Mouse (Mus musculus): Measurements from ENCODE around the gene Susd6. TPM values are rescaled to one million over a fixed set of nuclear protein-coding genes. Genes with fewer than 3 reads are reported as not detected.

Gene Susd6
- total RNA-seq (2021), result 10 to 100 TPM; 32.4 to 32.5 TPM
- long read RNA-seq, experiment 1, full-length matches to known transcripts, result 19 of 35 reads
- long read RNA-seq, experiment 1, partial matches to known transcripts, result 3 of 35 reads
- long read RNA-seq, experiment 1, other reads (novel, unspliced or antisense), result 13 of 35 reads
- long read RNA-seq, experiment 2, full-length matches to known transcripts, result 28 of 37 reads
- long read RNA-seq, experiment 2, partial matches to known transcripts, result 4 of 37 reads
- long read RNA-seq, experiment 2, other reads (novel, unspliced or antisense), result 5 of 37 reads

DNA sequence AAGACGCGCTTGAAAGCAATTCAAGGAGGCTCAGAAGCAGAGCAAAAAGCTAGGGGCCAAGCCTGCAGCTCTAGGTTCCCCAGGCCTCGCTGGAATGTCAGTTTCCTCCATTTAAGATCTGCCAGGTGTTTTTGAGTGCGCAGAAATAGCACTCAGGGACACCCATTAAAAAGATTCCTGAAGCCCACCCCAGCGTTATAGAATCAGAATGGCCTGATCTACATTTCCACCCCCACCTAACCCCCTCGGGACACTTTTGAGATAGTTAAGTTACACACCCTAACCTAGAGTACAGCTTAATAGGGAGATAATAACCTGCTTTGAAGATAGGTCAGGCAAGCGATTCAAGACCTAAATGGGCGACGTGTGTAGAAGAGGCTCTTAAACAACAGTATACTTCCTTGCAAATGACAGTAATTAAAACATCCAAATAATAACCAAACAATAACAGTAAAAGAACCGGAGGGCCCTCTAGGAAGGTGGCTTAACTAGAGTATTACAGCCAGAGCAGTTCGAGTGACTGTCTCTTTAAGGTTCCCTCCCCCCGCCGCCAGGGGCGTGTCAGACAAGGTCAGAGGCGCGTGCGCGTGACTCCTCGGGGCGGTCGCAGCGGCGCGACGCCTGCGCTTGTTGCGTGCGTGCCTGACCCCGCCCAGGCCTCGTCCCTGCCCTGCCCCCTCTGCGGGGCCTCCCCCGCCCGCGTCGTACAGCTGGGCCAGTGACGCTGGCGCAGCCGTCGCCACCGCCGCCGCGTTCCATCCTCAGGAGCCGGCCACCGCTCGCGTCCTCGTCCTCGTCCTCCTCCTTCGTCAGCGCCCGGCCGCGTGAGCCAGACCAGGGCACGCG, at the start of gene Susd6:
Susd6 (plus strand) TSS at position 662 of the 846 bp plus-strand sequence.
- peak; percentile 99 for DNase-seq (ENCODE audit: low spot score in 2 of 2)

GRCm38 (mm10) chr12:80744614-80745013, 45.7 kb upstream of the Susd6 start:
- no peak for DNase-seq (ENCODE audit: low spot score in 2 of 2)

DNA sequence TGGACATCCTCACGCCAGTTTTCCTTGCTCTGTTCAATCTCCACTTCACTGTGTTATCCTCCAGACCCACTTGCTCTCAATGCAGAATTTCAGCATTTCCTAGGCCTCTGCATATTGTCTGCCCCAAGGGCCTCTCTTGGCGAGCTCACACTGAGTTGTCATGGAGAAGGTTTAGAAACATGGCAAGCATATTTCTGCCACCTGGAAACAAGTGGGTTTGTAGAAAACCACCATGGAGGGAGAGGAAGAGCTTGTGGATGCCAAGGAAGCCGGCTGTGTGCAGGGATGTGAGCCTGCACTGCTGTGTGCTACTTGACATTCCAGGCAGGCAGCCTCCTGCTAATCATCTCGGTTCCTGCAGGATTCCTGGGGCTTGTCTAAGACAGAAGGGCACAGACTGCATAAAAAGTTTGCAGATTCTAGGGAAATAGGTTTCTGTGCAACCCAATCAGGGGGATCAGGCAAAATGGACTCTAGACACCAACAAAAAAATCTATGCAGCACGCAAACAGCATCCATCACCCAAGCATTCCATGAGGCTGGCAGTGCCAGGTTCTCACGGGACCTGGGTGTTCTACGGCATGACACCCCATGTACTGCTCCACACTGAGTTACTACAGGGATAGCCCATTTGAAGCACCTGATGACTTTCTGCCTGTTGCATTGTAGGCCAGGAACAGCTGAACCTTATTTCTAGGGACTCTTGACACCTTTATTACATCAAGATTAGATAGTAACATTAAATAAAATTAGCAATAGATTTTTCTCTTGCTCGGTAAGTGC, 44.1 kb upstream of the Susd6 start:
- DNase-seq (ENCODE audit: low spot score in 2 of 2), result no peak

GRCm38 (mm10) chr12:80751556-80751955, 38.8 kb upstream of the Susd6 start:
- DNase-seq (ENCODE audit: low spot score in 2 of 2), result no peak

- DNase-seq (ENCODE audit: low spot score in 2 of 2), result peak; percentile 57 to 79
Observed at GRCm38 (mm10) chr12:80757751-80758558, 32.4 kb upstream of the Susd6 start.

GRCm38 (mm10) chr12:80758559-80759386, 31.5 kb upstream of the Susd6 start:
- peak in 1 of 2 experiments; percentile 39 for DNase-seq (ENCODE audit: low spot score in 2 of 2)

- DNase-seq (ENCODE audit: low spot score in 2 of 2), result peak in 1 of 2 experiments; percentile 24
Observed at GRCm38 (mm10) chr12:80759387-80759712, 31.0 kb upstream of the Susd6 start.

- DNase-seq (ENCODE audit: low spot score in 2 of 2), result peak in 1 of 2 experiments; percentile 13
Observed at GRCm38 (mm10) chr12:80759713-80760395, 30.5 kb upstream of the Susd6 start.

DNA sequence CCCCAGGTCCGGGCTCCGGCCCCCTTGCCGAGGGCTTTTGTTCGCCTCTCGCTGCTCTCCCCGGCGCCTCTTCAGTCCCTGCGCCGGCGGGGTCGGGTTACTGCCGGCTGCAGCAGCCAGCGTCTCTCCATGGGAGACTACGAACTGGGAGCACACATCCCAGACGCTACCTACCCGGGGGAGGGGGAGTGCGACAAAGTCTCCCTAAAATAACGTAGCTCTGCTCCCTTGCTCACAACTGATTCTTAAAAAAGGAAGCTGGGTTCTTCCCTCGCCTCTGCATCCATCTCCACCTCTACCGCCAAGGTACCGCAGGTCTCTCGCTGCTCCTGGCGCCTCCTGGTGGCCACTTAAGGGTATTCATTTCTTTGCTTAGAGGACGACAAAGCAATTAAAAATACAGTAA, 29.9 kb upstream of the Susd6 start, which contains the start of gene Ccdc177:
Ccdc177 (minus strand) TSS at position 292 of the 406 bp plus-strand sequence.
- DNase-seq (ENCODE audit: low spot score in 2 of 2), result peak; percentile 48 to 78

- DNase-seq (ENCODE audit: low spot score in 2 of 2), result no peak
Observed at GRCm38 (mm10) chr12:80762982-80763381, 27.3 kb upstream of the Susd6 start.

DNA sequence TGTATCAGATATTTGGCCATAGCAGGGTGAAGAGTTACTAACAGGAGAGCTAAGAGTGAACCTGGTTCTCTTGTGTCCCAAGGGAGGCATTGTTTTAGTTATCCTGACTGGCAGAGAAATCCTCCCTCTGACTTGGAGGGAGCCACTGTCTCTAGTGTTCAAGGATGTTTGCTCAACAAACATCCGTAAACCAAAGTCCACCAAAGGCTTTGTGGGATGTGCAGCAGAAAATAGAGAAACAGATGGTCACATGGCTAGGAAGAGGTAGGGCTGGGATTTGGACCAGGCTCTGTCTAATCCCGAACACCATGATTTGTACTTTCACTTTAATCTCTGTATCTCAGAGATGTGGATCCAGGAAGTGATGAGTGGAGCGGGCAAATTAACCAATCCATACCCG, 26.2 kb upstream of the Susd6 start:
- DNase-seq (ENCODE audit: low spot score in 2 of 2), result no peak

GRCm38 (mm10) chr12:80769697-80770096, 20.6 kb upstream of the Susd6 start:
- peak; percentile 62 to 74 for DNase-seq (ENCODE audit: low spot score in 2 of 2)

DNA sequence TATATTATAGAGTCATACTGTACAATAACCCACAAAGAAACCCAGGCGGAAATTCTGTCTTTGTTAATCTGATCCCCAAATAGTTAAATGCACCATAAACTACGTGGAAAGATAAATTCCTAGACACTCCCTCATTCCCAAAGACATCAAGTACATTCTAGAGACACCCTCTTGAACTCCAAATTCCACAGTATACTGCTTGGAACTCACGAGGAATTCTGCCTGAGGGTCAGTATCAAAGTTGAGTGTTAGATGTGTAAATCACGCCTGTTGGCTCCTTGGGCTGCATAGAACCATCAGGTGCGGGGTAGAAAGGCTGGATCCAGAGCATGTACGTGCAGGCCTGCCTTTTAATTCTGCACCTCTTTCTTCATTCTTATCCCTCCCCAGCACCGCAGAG, 15.5 kb upstream of the Susd6 start:
- DNase-seq (ENCODE audit: low spot score in 2 of 2), result no peak

DNA sequence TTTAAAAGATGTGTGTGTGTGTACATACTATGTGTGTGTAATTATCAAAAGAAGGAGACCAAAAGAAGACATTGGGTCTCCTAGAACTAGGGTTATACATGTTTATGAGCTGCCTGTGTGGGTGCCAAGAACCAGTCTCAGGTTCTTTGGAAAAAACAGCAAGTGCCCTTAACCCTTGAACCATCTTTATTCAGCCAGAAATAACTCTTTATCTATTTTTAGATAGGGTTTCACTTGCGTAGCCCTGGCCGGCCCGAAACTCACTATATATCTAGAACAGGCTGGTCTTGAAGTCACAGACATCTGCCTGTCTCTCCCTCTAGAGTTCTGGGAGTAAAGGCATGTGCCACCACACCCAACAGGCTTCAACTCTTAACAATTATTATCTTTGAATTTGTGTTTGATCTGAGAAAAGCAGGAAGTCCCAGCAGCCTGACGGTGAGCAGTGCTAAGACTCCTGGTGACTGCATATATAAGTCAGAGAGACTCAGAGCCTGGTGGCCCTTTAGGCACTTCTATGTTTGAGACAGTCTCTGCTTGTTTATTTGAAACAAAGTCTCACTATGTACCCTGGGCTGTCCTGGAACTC, 14.2 kb upstream of the Susd6 start:
- no peak for DNase-seq (ENCODE audit: low spot score in 2 of 2)

DNA sequence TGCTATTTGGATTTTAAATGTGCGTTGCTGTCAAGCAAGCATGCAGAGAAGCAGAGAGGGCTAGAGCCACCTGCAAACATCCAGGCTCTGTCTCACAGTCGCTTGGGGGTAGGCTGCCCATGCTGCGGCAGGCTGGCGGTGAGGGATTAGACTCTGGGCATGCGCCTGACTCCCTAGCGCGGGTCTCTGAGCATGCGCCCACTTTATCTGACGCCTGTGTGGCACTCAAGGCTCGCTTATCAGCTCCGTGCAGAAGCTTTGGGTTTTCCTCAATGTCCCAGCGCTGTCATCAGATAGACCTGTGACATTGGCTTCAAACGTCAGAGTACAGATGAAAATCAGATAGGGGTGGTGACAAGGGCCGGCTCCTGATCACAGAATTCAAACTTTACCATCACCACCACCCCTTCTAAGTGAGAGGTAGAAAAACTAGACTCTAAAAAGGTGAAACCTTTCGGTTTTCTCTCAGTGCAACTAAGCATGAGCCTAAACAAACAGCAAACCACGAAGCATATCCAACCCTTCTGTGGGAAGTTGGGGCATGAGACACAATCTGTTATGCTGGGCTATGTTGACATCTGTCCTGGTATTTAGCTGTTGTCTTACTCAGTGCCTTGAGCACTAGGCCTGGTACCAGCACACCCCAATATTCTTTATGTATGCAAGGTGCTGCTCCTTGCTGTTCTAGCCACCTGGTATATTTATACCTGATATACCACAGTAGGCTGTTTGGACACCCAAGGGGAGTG, 11.9 kb upstream of the Susd6 start:
- DNase-seq (ENCODE audit: low spot score in 2 of 2), result no peak

DNA sequence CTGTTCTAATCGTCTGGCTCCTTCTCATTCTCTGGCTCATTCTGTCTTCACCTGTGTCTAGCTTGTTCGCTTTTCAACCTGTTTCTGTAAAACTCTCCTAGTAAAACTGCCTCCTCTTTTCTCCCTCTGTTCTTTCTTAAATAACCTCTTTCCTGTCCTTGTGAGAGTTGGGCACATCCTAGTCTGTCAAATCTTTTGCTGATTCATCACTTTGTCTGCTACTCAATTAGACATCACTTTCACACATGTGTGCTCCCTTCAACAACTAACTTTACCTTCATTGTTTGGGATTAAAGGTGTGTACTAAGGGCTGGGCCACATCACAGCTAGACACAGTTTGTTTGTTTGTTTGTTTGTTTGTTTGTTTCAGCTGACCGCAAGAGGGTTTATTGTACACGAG, 10.6 kb upstream of the Susd6 start:
- DNase-seq (ENCODE audit: low spot score in 2 of 2), result no peak

- DNase-seq (ENCODE audit: low spot score in 2 of 2), result no peak
Observed at GRCm38 (mm10) chr12:80782190-80782589, 8.1 kb upstream of the Susd6 start.

DNA sequence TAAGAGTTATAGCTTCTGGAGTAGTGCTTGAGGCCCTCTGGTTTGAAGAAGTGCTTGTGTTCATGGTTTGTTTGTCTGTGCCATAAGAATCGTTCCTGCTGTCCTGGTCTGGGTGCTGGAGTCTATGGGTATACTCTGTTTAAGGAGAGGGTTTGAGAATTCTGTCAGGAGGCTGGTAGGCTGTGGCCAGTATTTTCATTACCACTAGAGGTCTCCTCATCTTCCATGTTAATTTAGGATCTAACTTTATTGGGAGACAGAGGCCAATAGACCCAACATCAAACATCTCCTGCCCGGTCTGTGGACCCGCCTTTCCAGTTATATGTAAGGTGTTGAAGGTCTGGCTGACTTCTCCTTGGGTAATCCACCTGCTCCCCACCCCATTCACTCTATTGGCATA, 7.4 kb upstream of the Susd6 start:
- DNase-seq (ENCODE audit: low spot score in 2 of 2), result no peak
